Mouse (Mus musculus) MEL (cell line): ENCODE measurements around the gene Gm6793. TPM values are rescaled to one million over a fixed set of nuclear protein-coding genes. Genes with fewer than 3 reads are reported as not detected.

Experiments used
- DNase-seq: peaks from one replicate; pipeline ENCODE4 v3.0.0; 2011; ENCODE audit warnings: low read depth, low spot score
- H3K27ac ChIP-seq: 2 replicates; pipeline ENCODE4 v1.5.1; 2012; ENCODE audit warnings: low read depth, mild to moderate bottlenecking, control low read depth, low read length, moderate library complexity; ENCODE audit not compliant: control insufficient read depth
- H3K27me3 ChIP-seq, 2 experiments: fragments of 150-350 bp in 1 of 2; sonication (generic) in 1 of 2; 2 replicates each; pipeline ENCODE4 v1.6.1; 2012; ENCODE audit warnings: low read length in 2 of 2, mild to moderate bottlenecking in 2 of 2, improper control_type of control experiment in 1 of 2, moderate library complexity in 1 of 2; ENCODE audit not compliant: insufficient read depth in 2 of 2, control insufficient read depth in 1 of 2
- H3K36me3 ChIP-seq, 2 experiments: 2 replicates each; pipeline ENCODE4 v1.6.1; 2012 to 2014; ENCODE audit warnings: low read length in 2 of 2, improper control_type of control experiment in 1 of 2, inconsistent platforms in 1 of 2, mild to moderate bottlenecking in 1 of 2; ENCODE audit not compliant: insufficient read depth in 2 of 2, control insufficient read depth in 1 of 2
- H3K4me1 ChIP-seq, 2 experiments: fragments of 150-350 bp in 1 of 2; sonication (generic) in 1 of 2; 2 replicates each; pipeline ENCODE4 v1.6.1; 2012; ENCODE audit warnings: low read length in 2 of 2, improper control_type of control experiment in 1 of 2, mild to moderate bottlenecking in 1 of 2; ENCODE audit not compliant: insufficient read depth in 2 of 2, control insufficient read depth in 1 of 2
- H3K4me3 ChIP-seq, 2 experiments: fragments of 150-350 bp in 1 of 2; sonication (generic) in 1 of 2; 2 replicates each; pipeline ENCODE4 v1.5.1; 2012; ENCODE audit warnings: low read depth in 2 of 2, low read length in 2 of 2, mild to moderate bottlenecking in 2 of 2, moderate library complexity in 2 of 2, control low read depth in 1 of 2, improper control_type of control experiment in 1 of 2; ENCODE audit not compliant: control insufficient read depth in 1 of 2, insufficient read depth in 1 of 2
- H3K79me2 ChIP-seq: 2 replicates; pipeline ENCODE4 v1.6.1; 2012; ENCODE audit warnings: mild to moderate bottlenecking, low read length, moderate library complexity; ENCODE audit not compliant: control insufficient read depth, poor library complexity, insufficient read depth
- H3K9ac ChIP-seq: 2 replicates; pipeline ENCODE4 v1.6.1; 2012; ENCODE audit warnings: low read depth, mild to moderate bottlenecking, control low read depth, low read length, moderate library complexity; ENCODE audit not compliant: control insufficient read depth, poor library complexity, severe bottlenecking
- H3K9me3 ChIP-seq: fragments of 150-350 bp; sonication (generic); replicated peaks from 2 replicates; pipeline ENCODE4 v1.6.1; 2012; ENCODE audit warnings: mild to moderate bottlenecking, low read length, improper control_type of control experiment, moderate library complexity; ENCODE audit not compliant: insufficient read depth
- CHD2 ChIP-seq: IDR thresholded peaks from 2 replicates; pipeline ENCODE4 v1.6.1; 2011; ENCODE audit warnings: low read length, improper control_type of control experiment
- E2F4 ChIP-seq: IDR thresholded peaks from 2 replicates; pipeline ENCODE4 v1.6.1; 2011; ENCODE audit warnings: low read depth, low read length, improper control_type of control experiment, borderline replicate concordance
- ELF1 ChIP-seq: IDR thresholded peaks from 2 replicates; pipeline ENCODE4 v1.6.1; 2014; ENCODE audit warnings: low read depth, mild to moderate bottlenecking, inconsistent platforms, low read length, improper control_type of control experiment, moderate library complexity
- GABPA ChIP-seq: IDR thresholded peaks from 2 replicates; pipeline ENCODE4 v1.6.1; 2012; ENCODE audit warnings: low read depth, mild to moderate bottlenecking, inconsistent platforms, low read length, improper control_type of control experiment, moderate library complexity
- HCFC1 ChIP-seq: IDR thresholded peaks from 2 replicates; pipeline ENCODE4 v1.6.1; 2012; ENCODE audit warnings: low read depth, mild to moderate bottlenecking, inconsistent platforms, low read length, improper control_type of control experiment, moderate library complexity
- JUND ChIP-seq: IDR thresholded peaks from 2 replicates; pipeline ENCODE4 v1.6.1; 2011; ENCODE audit warnings: low read depth, mild to moderate bottlenecking, improper control_type of control experiment, low read length
- KAT2A ChIP-seq: conservative IDR thresholded peaks from 2 replicates; pipeline ENCODE4 v1.6.1; 2012; ENCODE audit warnings: low read depth, low read length, improper control_type of control experiment, inconsistent platforms
- MAX ChIP-seq: IDR thresholded peaks from 2 replicates; pipeline ENCODE4 v1.6.1; 2011; ENCODE audit warnings: low read length, improper control_type of control experiment
- MXI1 ChIP-seq: IDR thresholded peaks from 2 replicates; pipeline ENCODE4 v1.6.1; 2011; ENCODE audit warnings: mild to moderate bottlenecking, low read depth, low read length, improper control_type of control experiment
- MYC ChIP-seq: IDR thresholded peaks from 2 replicates; pipeline ENCODE4 v1.6.1; 2011; ENCODE audit warnings: low read depth, mild to moderate bottlenecking, low read length, improper control_type of control experiment, moderate library complexity
- NELFE ChIP-seq: IDR thresholded peaks from 2 replicates; pipeline ENCODE4 v1.6.1; 2011; ENCODE audit warnings: low read depth, low read length, improper control_type of control experiment
- NRF1 ChIP-seq: IDR thresholded peaks from 2 replicates; pipeline ENCODE4 v1.6.1; 2014; ENCODE audit warnings: low read depth, mild to moderate bottlenecking, inconsistent platforms, low read length, improper control_type of control experiment, moderate library complexity; ENCODE audit not compliant: poor library complexity, insufficient read depth, severe bottlenecking
- POLR2A ChIP-seq, 2 experiments: IDR thresholded peaks; 2 replicates each; pipeline ENCODE4 v1.6.1; 2011 to 2012; ENCODE audit warnings: low read length in 2 of 2, mild to moderate bottlenecking in 2 of 2, control low read depth in 1 of 2, improper control_type of control experiment in 1 of 2, low read depth in 1 of 2, moderate library complexity in 1 of 2; ENCODE audit not compliant: control insufficient read depth in 1 of 2, insufficient read depth in 1 of 2, poor library complexity in 1 of 2
- POLR2AphosphoS2 ChIP-seq: IDR thresholded peaks from 2 replicates; pipeline ENCODE4 v1.6.1; 2011; ENCODE audit warnings: low read length, improper control_type of control experiment
- RCOR1 ChIP-seq: IDR thresholded peaks from 2 replicates; pipeline ENCODE4 v1.6.1; 2012; ENCODE audit warnings: low read depth, mild to moderate bottlenecking, inconsistent platforms, low read length, improper control_type of control experiment
- SIN3A ChIP-seq: IDR thresholded peaks from 2 replicates; pipeline ENCODE4 v1.6.1; 2012; ENCODE audit warnings: low read length, improper control_type of control experiment, inconsistent platforms
- TAL1 ChIP-seq: IDR thresholded peaks from 2 replicates; pipeline ENCODE4 v1.6.1; 2012; ENCODE audit warnings: mild to moderate bottlenecking, inconsistent platforms, low read length, moderate library complexity, mixed read lengths
- TBP ChIP-seq: IDR thresholded peaks from 2 replicates; pipeline ENCODE4 v1.8.0; 2011; ENCODE audit warnings: low read depth, low read length, improper control_type of control experiment
- TCF12 ChIP-seq: IDR thresholded peaks from 2 replicates; pipeline ENCODE4 v1.6.1; 2014; ENCODE audit warnings: low read depth, mild to moderate bottlenecking, inconsistent platforms, low read length, improper control_type of control experiment, moderate library complexity
- USF1 ChIP-seq: IDR thresholded peaks from 2 replicates; pipeline ENCODE4 v1.6.1; 2014; ENCODE audit warnings: low read depth, mild to moderate bottlenecking, inconsistent platforms, low read length, improper control_type of control experiment, moderate library complexity
- ZNF384 ChIP-seq: IDR thresholded peaks from 2 replicates; pipeline ENCODE4 v1.6.1; 2012; ENCODE audit warnings: low read depth, mild to moderate bottlenecking, inconsistent platforms, low read length, improper control_type of control experiment
- polyA plus RNA-seq, 2 experiments: library from polyadenylated mRNA; stranded (reverse) in 1 of 2; unstranded in 1 of 2; fragments of >175 nt in 1 of 2; fragments of >200 nt in 1 of 2; gene quantifications; 2 replicates each; pipeline versions ENCODE4 v1.2.1 to v1.2.4; 2012; ENCODE audit warnings: low replicate concordance in 2 of 2, low read depth in 1 of 2; ENCODE audit not compliant: insufficient read length in 2 of 2, insufficient read depth in 1 of 2, missing spikeins in 1 of 2
- total RNA-seq: library from RNA; depleted of rRNA; stranded (reverse); fragments of 300-350 nt; gene quantifications from 2 replicates; pipeline ENCODE4 v1.2.3, GENCODE M21; 2012

Gm6793 gene
- total and polyA plus RNA-seq, 3 experiments: 0.19 to 0.46 TPM; not detected in 1

DNA sequence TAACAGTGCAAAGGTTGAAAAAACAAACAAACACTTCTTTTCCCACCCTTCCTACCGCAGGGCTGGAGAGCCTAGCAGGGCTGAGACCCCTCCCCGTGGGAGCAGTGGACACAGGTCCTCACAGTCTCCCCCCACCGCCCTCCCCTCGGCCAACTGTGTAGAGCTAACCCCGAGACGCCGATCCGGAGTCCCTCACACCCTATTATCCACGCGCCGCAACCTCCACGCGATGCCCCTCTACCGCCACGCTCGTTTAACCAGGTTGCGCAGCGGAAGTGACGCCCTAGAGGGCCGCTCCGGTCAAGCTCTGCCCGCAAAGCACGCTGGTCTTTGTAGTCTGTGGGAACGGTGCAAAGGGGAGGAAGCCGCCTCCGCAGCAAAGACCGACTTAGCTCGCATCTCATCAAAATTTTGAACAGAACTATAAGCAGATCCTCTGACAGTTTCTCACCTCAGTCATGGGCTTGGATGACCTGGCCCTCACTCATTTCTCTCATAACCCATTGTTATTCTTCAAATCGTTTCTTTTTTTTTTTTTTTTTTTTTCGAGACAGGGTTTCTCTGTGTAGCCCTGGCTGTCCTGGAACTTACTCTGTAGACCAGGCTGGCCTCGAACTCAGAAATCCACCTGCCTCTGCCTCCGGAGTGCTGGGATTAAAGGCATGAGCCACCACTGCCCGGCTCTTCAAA, 22.7 kb downstream of the Gm6793 start, which contains the start of gene Adat1:
Gene Adat1, minus strand, starts transcription at position 290 of the 690 bp plus-strand sequence.
- Histone ChIP-seq H3K4me1 (0 out of 4 replicates have a peak, but pooled peaks cover 2 to 4% of the 10 kb centered on the region in 2 experiments), H3K36me3 (peaks cover 5% of the 10 kb centered on the region in 2 experiments), H3K27me3 (no peaks in the 10 kb centered on the region), H3K9ac (peak within 1 kb of the TSS; percentile 83), H3K9me3 (no peaks in the 10 kb centered on the region), H3K4me3 (peak within 1 kb of the TSS; percentile 76 to 82), H3K27ac (peak within 1 kb of the TSS; percentile 17), H3K79me2 (peaks cover 8% of the 10 kb centered on the region)
- DNase-seq: peak; percentile 93
- TF ChIP-seq MAX: peak; percentile 93
- peak; percentile 92 for TF ChIP-seq POLR2AphosphoS2
- no peak for TF ChIP-seq JUND
- TF ChIP-seq NRF1: 0 out of 2 replicates have a peak, but pooled peaks have one; percentile 42
- TF ChIP-seq KAT2A: peak; percentile 89
- no peak for TF ChIP-seq GABPA
- TF ChIP-seq USF1: no peak
- peak; percentile 67; the same call in 1 of the 2 replicates for TF ChIP-seq TCF12
- TF ChIP-seq MYC: peak; percentile 95
- TF ChIP-seq HCFC1: peak; percentile 99
- no peak for TF ChIP-seq RCOR1
- no peak for TF ChIP-seq TAL1
- TF ChIP-seq ELF1: peak; percentile 77
- peak; percentile 93 for TF ChIP-seq SIN3A
- peak; percentile 99 for TF ChIP-seq MXI1
- peak; percentile 84 to 90 for TF ChIP-seq POLR2A (IDR thresholded peaks at IDR 0.05; ENCODE audit: control insufficient read depth in 1 of 2, insufficient read depth in 1 of 2, low read depth in 1 of 2, low read length in 2 of 2, poor library complexity in 1 of 2)
- no peak for TF ChIP-seq E2F4
- TF ChIP-seq TBP: peak; percentile 84
- peak; percentile 84 for TF ChIP-seq NELFE
- TF ChIP-seq ZNF384: peak; percentile 79

DNA sequence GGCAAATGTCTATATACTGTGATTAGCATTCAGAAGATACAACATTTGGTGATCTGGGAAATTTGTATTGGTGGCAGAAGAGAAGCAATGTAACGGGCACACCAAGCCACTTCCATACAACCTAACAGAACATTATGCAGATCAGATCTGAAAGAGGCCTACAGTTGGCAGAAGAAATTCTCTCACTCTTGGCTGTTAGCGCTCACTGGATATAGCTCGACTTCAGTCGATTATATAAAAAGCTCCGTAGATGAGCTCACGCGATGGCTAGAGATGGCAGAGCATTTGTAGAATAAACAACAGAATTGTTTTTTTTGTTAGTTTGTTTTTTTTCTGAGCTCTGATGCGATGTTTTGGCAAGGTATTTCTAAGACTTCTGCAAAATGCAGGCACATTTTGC, 23.6 kb downstream of the Gm6793 start:
- H3K79me2 ChIP-seq: peaks cover 8% of the 10 kb centered on the region
- H3K36me3 ChIP-seq: peaks cover 4 to 5% of the 10 kb centered on the region in 2 experiments
- peak overlapping the region; percentile 76 to 82 for H3K4me3 ChIP-seq
- H3K27me3 ChIP-seq: no peaks in the 10 kb centered on the region
- H3K9ac ChIP-seq: peak overlapping the region; percentile 83
- TF ChIP-seq POLR2A (IDR thresholded peaks at IDR 0.05; ENCODE audit: control insufficient read depth in 1 of 2, insufficient read depth in 1 of 2, low read depth in 1 of 2, low read length in 2 of 2, poor library complexity in 1 of 2) (no peak), TAL1 (no peak), HCFC1 (0 out of 2 replicates have a peak, but pooled peaks have one; percentile 18), CHD2 (no peak)
- TF ChIP-seq, all 39 proteins: peak for 1
- peak; percentile 22 for DNase-seq
- no peaks in the 10 kb centered on the region for H3K9me3 ChIP-seq
- 0 out of 4 replicates have a peak, but pooled peaks cover 2 to 4% of the 10 kb centered on the region in 2 experiments for H3K4me1 ChIP-seq
- no peak overlapping the region for H3K27ac ChIP-seq
